Mouse (Mus musculus) gastrocnemius, postnatal 4 days (tissue): ENCODE results near the gene Txndc11. TPM values are rescaled to one million over a fixed set of nuclear protein-coding genes. Genes with fewer than 3 reads are reported as not detected.

Source experiments
- DNase-seq, 2 experiments: peaks; one replicate each; pipeline ENCODE4 v3.0.0; 2021 to 2022; ENCODE audit warnings: low spot score in 2 of 2, mixed read lengths in 2 of 2
- total RNA-seq, 2 experiments: library from RNA; stranded (reverse); gene quantifications; 2 replicates each; pipeline ENCODE4 v1.2.3; 2021

The Txndc11 gene
- total RNA-seq, 2 experiments from 2014 or later, result 21.0 to 24.6 TPM

- no peak for DNase-seq
These were observed 25.2 kb downstream of the Txndc11 start for GRCm38 (mm10) chr16:11109198-11109740.

- no peak for DNase-seq
These were observed 29.5 kb downstream of the Txndc11 start for GRCm38 (mm10) chr16:11104905-11105304.

- DNase-seq, result no peak
These were observed 37.1 kb downstream of the Txndc11 start for GRCm38 (mm10) chr16:11097301-11097700.

- no peak for DNase-seq
These were observed 40.6 kb downstream of the Txndc11 start for GRCm38 (mm10) chr16:11093717-11094386.

GRCm38 (mm10) chr16:11092523-11092922 is 41.9 kb downstream of the Txndc11 start:
- no peak for DNase-seq

GRCm38 (mm10) chr16:11092061-11092460 is 42.4 kb downstream of the Txndc11 start:
- no peak for DNase-seq

- DNase-seq, result no peak
These were observed 43.4 kb downstream of the Txndc11 start for GRCm38 (mm10) chr16:11090836-11091570.

- DNase-seq, result no peak
These were observed 47.4 kb downstream of the Txndc11 start for GRCm38 (mm10) chr16:11086856-11087588.

- DNase-seq, result no peak
These were observed 48.2 kb downstream of the Txndc11 start for GRCm38 (mm10) chr16:11086299-11086698.

- no peak for DNase-seq
These were observed 50.3 kb downstream of the Txndc11 start for GRCm38 (mm10) chr16:11084181-11084580.

- no peak for DNase-seq
These were observed 56.1 kb downstream of the Txndc11 start for GRCm38 (mm10) chr16:11078216-11078869.

- DNase-seq, result no peak
These were observed 56.7 kb downstream of the Txndc11 start for GRCm38 (mm10) chr16:11077601-11078201.

GRCm38 (mm10) chr16:11073060-11073459 is 61.4 kb downstream of the Txndc11 start:
- no peak for DNase-seq

- no peak for DNase-seq
These were observed 62.0 kb downstream of the Txndc11 start for GRCm38 (mm10) chr16:11072454-11072853.

GRCm38 (mm10) chr16:11071887-11072286 is 62.6 kb downstream of the Txndc11 start:
- DNase-seq, result no peak

GRCm38 (mm10) chr16:11071176-11071575 is 63.3 kb downstream of the Txndc11 start:
- no peak for DNase-seq

- DNase-seq, result no peak
These were observed 64.6 kb downstream of the Txndc11 start for GRCm38 (mm10) chr16:11069710-11070420.

- DNase-seq, result no peak
These were observed 65.2 kb downstream of the Txndc11 start for GRCm38 (mm10) chr16:11069271-11069670.

- no peak for DNase-seq
These were observed 65.8 kb downstream of the Txndc11 start for GRCm38 (mm10) chr16:11068666-11069065.

- peak; percentile 51 to 68 for DNase-seq
These were observed 67.6 kb downstream of the Txndc11 start for GRCm38 (mm10) chr16:11066833-11067191.
